Comparison of ENCODE assay signal across 15 mouse cellular contexts in genomic region chr7:4742482-4742819, GRCm38 (mm10). TPM values are rescaled to one million over a fixed set of nuclear protein-coding genes. Genes with fewer than 3 reads are reported as not detected.
A peak's percentile ranks its signal among the peaks of the same experiment; 100 is the strongest.
DNase-seq lines count a peak whose midpoint lies in the region; ATAC-seq lines count a peak whose summit lies in the region.
"Had no signal": no experiment of that assay in that cellular context is flagged by ENCODE, and none has a peak within 500 bp of the region (broad histone marks: within the 10 kb centered on the region; RNA-seq: fewer than 3 reads in every experiment).

No protein-coding gene starts in this region.

- H3K27me3 ChIP-seq in heart, embryonic 11.5 days (ENCODE audit: control insufficient read depth, insufficient read depth, low read length): no peaks in the 10 kb centered on the region
- H3K27me3 ChIP-seq in neural tube, embryonic 12.5 days (replicated peaks): no peaks in the 10 kb centered on the region
- no peaks in the 10 kb centered on the region for H3K27me3 ChIP-seq in neural tube, embryonic 15.5 days (replicated peaks)
- H3K27me3 ChIP-seq in limb, embryonic 10.5 days (ENCODE audit: low read depth, poor library complexity, severe bottlenecking): no peaks in the 10 kb centered on the region
- no peaks in the 10 kb centered on the region for H3K27me3 ChIP-seq in midbrain, embryonic 15.5 days (replicated peaks)
- H3K27me3 ChIP-seq: CH12.LX had no signal

- peak overlapping the region; percentile 34; the same call in 1 of the 2 replicates for H3K9ac ChIP-seq in heart, embryonic 11.5 days (ENCODE audit: low read depth, low read length)
- H3K9ac ChIP-seq in neural tube, embryonic 12.5 days: 0 out of 2 replicates have a peak overlapping the region, but pooled peaks have one; percentile 21
- no peak overlapping the region for H3K9ac ChIP-seq in neural tube, embryonic 15.5 days (replicated peaks)
- 0 out of 2 replicates have a peak overlapping the region, but pooled peaks have one; percentile 10 for H3K9ac ChIP-seq in midbrain, embryonic 15.5 days

- no peak overlapping the region for H3K27ac ChIP-seq in heart, embryonic 11.5 days (ENCODE audit: low read depth, low read length)
- no peak overlapping the region for H3K27ac ChIP-seq in neural tube, embryonic 12.5 days
- H3K27ac ChIP-seq in neural tube, embryonic 15.5 days (replicated peaks): no peak overlapping the region
- H3K27ac ChIP-seq in limb, embryonic 10.5 days: no peak overlapping the region
- no peak overlapping the region for H3K27ac ChIP-seq in midbrain, embryonic 15.5 days

- no peak for DNase-seq in heart, adult 11 months
- no peak for DNase-seq in limb, embryonic 10.5 days (ENCODE audit: low spot score)
- DNase-seq in spleen, adult 18-20 months: no peak
- DNase-seq in left cerebral cortex, adult 8-10 months (ENCODE audit: low spot score in 2 of 2): no peak
- DNase-seq: layer of hippocampus, adult 9-11 months; thymus, postnatal 4 days had no signal

- H3K4me2 ChIP-seq in heart, embryonic 11.5 days: peak overlapping the region; percentile 78; the same call in 1 of the 2 replicates
- peak overlapping the region; percentile 86 for H3K4me2 ChIP-seq in neural tube, embryonic 12.5 days (replicated peaks)
- no peak overlapping the region for H3K4me2 ChIP-seq in neural tube, embryonic 15.5 days
- peak overlapping the region; percentile 84; the same call in 1 of the 2 replicates for H3K4me2 ChIP-seq in midbrain, embryonic 15.5 days

- 84% methylated on average over 6 of the region's 6 CpGs for WGBS in heart, embryonic 11.5 days (ENCODE audit: insufficient replicate concordance)
- WGBS in neural tube, embryonic 12.5 days: 89% methylated on average over 6 of the region's 6 CpGs
- 92% methylated on average over 6 of the region's 6 CpGs for WGBS in neural tube, embryonic 15.5 days
- 84% methylated on average over 6 of the region's 6 CpGs for WGBS in limb, embryonic 10.5 days
- 82% methylated on average over 6 of the region's 6 CpGs for WGBS in midbrain, embryonic 15.5 days

- no peak for ATAC-seq in heart, embryonic 11.5 days (replicated peaks; ENCODE audit: insufficient number of reproducible peaks, low FRiP score, low TSS enrichment)
- ATAC-seq in neural tube, embryonic 12.5 days (ENCODE audit: low FRiP score, low read depth): no peak
- ATAC-seq in neural tube, embryonic 15.5 days (ENCODE audit: low FRiP score): no peak
- no peak for ATAC-seq in midbrain, embryonic 15.5 days (replicated peaks)

- H3K9me3 ChIP-seq in heart, embryonic 11.5 days (replicated peaks; ENCODE audit: control insufficient read depth, low read length): no peaks in the 10 kb centered on the region
- no peaks in the 10 kb centered on the region for H3K9me3 ChIP-seq in neural tube, embryonic 12.5 days
- no peaks in the 10 kb centered on the region for H3K9me3 ChIP-seq in neural tube, embryonic 15.5 days (replicated peaks)
- no peaks in the 10 kb centered on the region for H3K9me3 ChIP-seq in limb, embryonic 10.5 days (replicated peaks)
- no peaks in the 10 kb centered on the region for H3K9me3 ChIP-seq in midbrain, embryonic 15.5 days

- no peak overlapping the region; the same call in 1 of the 2 replicates for H3K4me3 ChIP-seq in heart, embryonic 11.5 days (ENCODE audit: low read depth, low read length)
- H3K4me3 ChIP-seq in neural tube, embryonic 12.5 days: no peak overlapping the region
- H3K4me3 ChIP-seq in neural tube, embryonic 15.5 days (replicated peaks): no peak overlapping the region
- peak overlapping the region; percentile 84; the same call in 1 of the 2 replicates for H3K4me3 ChIP-seq in limb, embryonic 10.5 days
- H3K4me3 ChIP-seq in midbrain, embryonic 15.5 days: no peak overlapping the region

- H3K4me1 ChIP-seq in heart, embryonic 11.5 days (ENCODE audit: control insufficient read depth, insufficient read depth, low read length): peaks cover 20% of the 10 kb centered on the region
- peaks cover 31% of the 10 kb centered on the region for H3K4me1 ChIP-seq in neural tube, embryonic 12.5 days
- peaks cover 43% of the 10 kb centered on the region for H3K4me1 ChIP-seq in neural tube, embryonic 15.5 days
- peaks cover 36% of the 10 kb centered on the region for H3K4me1 ChIP-seq in limb, embryonic 10.5 days
- H3K4me1 ChIP-seq in midbrain, embryonic 15.5 days: peaks cover 37% of the 10 kb centered on the region

- H3K36me3 ChIP-seq in heart, embryonic 11.5 days (ENCODE audit: control insufficient read depth, insufficient read depth, low read length): peaks cover 13% of the 10 kb centered on the region
- peaks cover 31% of the 10 kb centered on the region for H3K36me3 ChIP-seq in neural tube, embryonic 12.5 days
- H3K36me3 ChIP-seq in neural tube, embryonic 15.5 days: peaks cover 21% of the 10 kb centered on the region
- H3K36me3 ChIP-seq in limb, embryonic 10.5 days: peaks cover 52% of the 10 kb centered on the region
- H3K36me3 ChIP-seq in midbrain, embryonic 15.5 days (replicated peaks): no peaks in the 10 kb centered on the region; the same call in 1 of the 2 replicates

RNA-seq across cellular contexts. Expression of gene Kmt5c, which starts 2.5 kb away (rescaled TPM):
- polyA plus RNA-seq in heart, embryonic 11.5 days (2014; fragmentation: Nextera tagmentation; extraction: Ambion mirVana): 58.6 and 63.5 TPM in 2 replicates
- 96.5 and 98.5 TPM in 2 replicates for polyA plus RNA-seq in neural tube, embryonic 12.5 days (2016; fragmentation: Nextera tagmentation; extraction: Ambion mirVana)
- polyA plus RNA-seq in neural tube, embryonic 15.5 days (2015; fragmentation: Nextera tagmentation; extraction: Ambion mirVana): 56.9 and 58.2 TPM in 2 replicates
- polyA plus RNA-seq in limb, embryonic 10.5 days (2016; fragmentation: Nextera tagmentation; extraction: Ambion mirVana): 88.9 and 100 TPM in 2 replicates
- 75.3 and 77.2 TPM in 2 replicates for polyA plus RNA-seq in midbrain, embryonic 15.5 days (2015; fragmentation: Nextera tagmentation; extraction: Ambion mirVana)
- total RNA-seq in left cerebral cortex, adult 8-10 months (2022): 10 to 100 TPM; 22.0 to 31.3 (median 25.3) TPM

RNA-seq across cellular contexts. Expression of gene Cox6b2, which starts 10.4 kb away (rescaled TPM):
- polyA plus RNA-seq in heart, embryonic 11.5 days (2014; fragmentation: Nextera tagmentation; extraction: Ambion mirVana): 32.9 and 42.4 TPM in 2 replicates
- 27.3 and 33.4 TPM in 2 replicates for polyA plus RNA-seq in neural tube, embryonic 12.5 days (2016; fragmentation: Nextera tagmentation; extraction: Ambion mirVana)
- 26.3 and 38.6 TPM in 2 replicates for polyA plus RNA-seq in neural tube, embryonic 15.5 days (2015; fragmentation: Nextera tagmentation; extraction: Ambion mirVana)
- 36.7 and 51.5 TPM in 2 replicates for polyA plus RNA-seq in limb, embryonic 10.5 days (2016; fragmentation: Nextera tagmentation; extraction: Ambion mirVana)
- 21.6 and 23.6 TPM in 2 replicates for polyA plus RNA-seq in midbrain, embryonic 15.5 days (2015; fragmentation: Nextera tagmentation; extraction: Ambion mirVana)
- 1 to 10 TPM; 5.1 to 8.7 (median 6.8) TPM for total RNA-seq in left cerebral cortex, adult 8-10 months (2022)
- total RNA-seq: CH12.LX; gastrocnemius, adult 8-10 months; liver, adult 2 months had no signal

RNA-seq across cellular contexts. Expression of gene Tmem150b, which starts 17.4 kb away (rescaled TPM):
- polyA plus RNA-seq in heart, embryonic 11.5 days (2014; fragmentation: Nextera tagmentation; extraction: Ambion mirVana): not detected in 2 replicates
- 0.11 and 0.14 TPM in 2 replicates for polyA plus RNA-seq in neural tube, embryonic 12.5 days (2016; fragmentation: Nextera tagmentation; extraction: Ambion mirVana)
- polyA plus RNA-seq in neural tube, embryonic 15.5 days (2015; fragmentation: Nextera tagmentation; extraction: Ambion mirVana): 0.13 and 0.14 TPM in 2 replicates
- polyA plus RNA-seq in limb, embryonic 10.5 days (2016; fragmentation: Nextera tagmentation; extraction: Ambion mirVana): 0.13 TPM in 1 of 2 replicates, not detected in the other
- polyA plus RNA-seq in midbrain, embryonic 15.5 days (2015; fragmentation: Nextera tagmentation; extraction: Ambion mirVana): 0.09 and 0.25 TPM in 2 replicates
- under 1 TPM in 2 of 4 experiments, not detected in 2; 0.16 to 0.21 TPM for total RNA-seq in left cerebral cortex, adult 8-10 months (2022)
- total RNA-seq: CH12.LX; gastrocnemius, adult 8-10 months had no signal

RNA-seq across cellular contexts. Expression of gene Fam71e2, which starts 28.7 kb away (rescaled TPM):
- not detected in 2 replicates for polyA plus RNA-seq in heart, embryonic 11.5 days (2014; fragmentation: Nextera tagmentation; extraction: Ambion mirVana)
- not detected in 2 replicates for polyA plus RNA-seq in neural tube, embryonic 12.5 days (2016; fragmentation: Nextera tagmentation; extraction: Ambion mirVana)
- polyA plus RNA-seq in neural tube, embryonic 15.5 days (2015; fragmentation: Nextera tagmentation; extraction: Ambion mirVana): not detected in 2 replicates
- polyA plus RNA-seq in limb, embryonic 10.5 days (2016; fragmentation: Nextera tagmentation; extraction: Ambion mirVana): not detected in 2 replicates
- not detected in 2 replicates for polyA plus RNA-seq in midbrain, embryonic 15.5 days (2015; fragmentation: Nextera tagmentation; extraction: Ambion mirVana)
- total RNA-seq in left cerebral cortex, adult 8-10 months (2022): not detected
- total RNA-seq: CH12.LX; gastrocnemius, adult 8-10 months; liver, adult 2 months had no signal
- polyA plus RNA-seq: liver, adult 2 months; neural tube, embryonic 11.5 days; small intestine, adult 2 months had no signal

RNA-seq across cellular contexts. Expression of gene Il11, which starts 40.2 kb away (rescaled TPM):
- not detected in 2 replicates for polyA plus RNA-seq in heart, embryonic 11.5 days (2014; fragmentation: Nextera tagmentation; extraction: Ambion mirVana)
- 0.34 and 0.51 TPM in 2 replicates for polyA plus RNA-seq in neural tube, embryonic 12.5 days (2016; fragmentation: Nextera tagmentation; extraction: Ambion mirVana)
- 0.90 and 1.0 TPM in 2 replicates for polyA plus RNA-seq in neural tube, embryonic 15.5 days (2015; fragmentation: Nextera tagmentation; extraction: Ambion mirVana)
- 0.09 TPM in 1 of 2 replicates, not detected in the other for polyA plus RNA-seq in limb, embryonic 10.5 days (2016; fragmentation: Nextera tagmentation; extraction: Ambion mirVana)
- polyA plus RNA-seq in midbrain, embryonic 15.5 days (2015; fragmentation: Nextera tagmentation; extraction: Ambion mirVana): 1.0 and 1.6 TPM in 2 replicates
- under 1 TPM; 0.26 to 0.70 (median 0.39) TPM for total RNA-seq in left cerebral cortex, adult 8-10 months (2022)
- total RNA-seq: gastrocnemius, adult 8-10 months; liver, adult 2 months had no signal
